Mouse (Mus musculus) erythroblast, embryonic 14.5 days (primary cell): Measurements from ENCODE around the gene Thnsl2.

ENCODE experiments used
- GATA1 ChIP-seq: IDR thresholded peaks from 2 replicates; pipeline ENCODE4 v1.6.1; 2012; ENCODE audit warnings: low read length, inconsistent platforms, mixed read lengths
- TAL1 ChIP-seq: IDR thresholded peaks from 3 replicates; pipeline ENCODE4 v1.6.1; 2012; ENCODE audit warnings: low read length, inconsistent platforms, mixed read lengths

GRCm38 (mm10) chr6:71162269-71162668 lies 18.0 kb upstream of the Thnsl2 start:
- TF ChIP-seq GATA1 (no peak), TAL1 (no peak)
